Mouse (Mus musculus): ENCODE measurements around the gene Hephl1. TPM values are rescaled to one million over a fixed set of nuclear protein-coding genes. Genes with fewer than 3 reads are reported as not detected.
A peak's percentile ranks its signal among the peaks of the same experiment; 100 is the strongest.

Gene Hephl1
- total RNA-seq, 2 experiments from 2014 or later = 0.15 TPM; not detected in 1

GRCm38 (mm10) chr9:15023049-15023448 lies 88.9 kb downstream of the Hephl1 start:
- intact Hi-C loops (cut with DNase I) = no loop called here
- DNase-seq = no peak

- no peak for DNase-seq
- intact Hi-C loops (cut with DNase I) = no loop called here
Observed at GRCm38 (mm10) chr9:15021156-15021555, 90.8 kb downstream of the Hephl1 start.

- intact Hi-C loops (cut with DNase I) = no loop called here
- no peak for DNase-seq
Observed at GRCm38 (mm10) chr9:15020561-15021080, 91.3 kb downstream of the Hephl1 start.

GRCm38 (mm10) chr9:15018756-15019131 lies 93.2 kb downstream of the Hephl1 start:
- intact Hi-C loops (cut with DNase I) = loop anchor here (10.0 kb wide), 1 partner anchor 494 kb away; no protein-coding TSS in a partner anchor
- DNase-seq = no peak

- intact Hi-C loops (cut with DNase I) = loop anchor here (10.0 kb wide), 1 partner anchor 493 kb away; no protein-coding TSS in a partner anchor
- no peak for DNase-seq
Observed at GRCm38 (mm10) chr9:15017791-15018755, 93.8 kb downstream of the Hephl1 start.

- peak; percentile 78 to 88 for DNase-seq
- intact Hi-C loops (cut with DNase I) = loop anchor here (1.0 to 10.0 kb wide), 3 partner anchors 148 to 491 kb away; no protein-coding TSS in a partner anchor
Observed at GRCm38 (mm10) chr9:15015223-15015956, 96.5 kb downstream of the Hephl1 start.

GRCm38 (mm10) chr9:15007566-15007965 lies 104.3 kb downstream of the Hephl1 start:
- no peak for DNase-seq
- intact Hi-C loops (cut with DNase I) = no loop called here

GRCm38 (mm10) chr9:15004298-15004685 lies 107.6 kb downstream of the Hephl1 start:
- DNase-seq = no peak
- intact Hi-C loops (cut with DNase I) = no loop called here

- intact Hi-C loops (cut with DNase I) = no loop called here
- no peak for DNase-seq
Observed at GRCm38 (mm10) chr9:15003676-15004297, 108.1 kb downstream of the Hephl1 start.

GRCm38 (mm10) chr9:15002995-15003613 lies 108.8 kb downstream of the Hephl1 start:
- intact Hi-C loops (cut with DNase I) = no loop called here

More at GRCm38 (mm10) chr9:15002995-15003613, 108.8 kb downstream of the Hephl1 start:
- no peak for DNase-seq

Other genes with a start within 250 kb of the Hephl1 start
- gene Izumo1r, start 208.2 kb downstream of the Hephl1 start, total RNA-seq (2021) = not detected
- gene Panx1, start 66.6 kb downstream of the Hephl1 start, total RNA-seq (2021) = 10 to 100 TPM in 1 of 2 experiments, 1 to 10 TPM in 1; 9.5 to 12.2 TPM
- 1 to 10 TPM; 1.0 to 1.2 TPM for gene Vstm5, start 126.9 kb upstream of the Hephl1 start, total RNA-seq (2021)
- 10 to 100 TPM; 17.1 to 20.4 TPM for gene Med17, start 167.8 kb upstream of the Hephl1 start, total RNA-seq (2021)
- 10 to 100 TPM; 35.3 to 38.4 TPM for gene Taf1d, start 194.1 kb upstream of the Hephl1 start, total RNA-seq (2021)
- 10 to 100 TPM; 12.9 to 20.4 TPM for gene 4931406C07Rik, start 194.3 kb upstream of the Hephl1 start, total RNA-seq (2021)
- 10 to 100 TPM in 1 of 2 experiments, 1 to 10 TPM in 1; 9.0 to 13.1 TPM for gene Cep295, start 245.7 kb upstream of the Hephl1 start, total RNA-seq (2021)

Data from heart, postnatal 10 days (tissue).